Mouse (Mus musculus): ENCODE measurements around the gene Adap1.

Gene Adap1

DNA sequence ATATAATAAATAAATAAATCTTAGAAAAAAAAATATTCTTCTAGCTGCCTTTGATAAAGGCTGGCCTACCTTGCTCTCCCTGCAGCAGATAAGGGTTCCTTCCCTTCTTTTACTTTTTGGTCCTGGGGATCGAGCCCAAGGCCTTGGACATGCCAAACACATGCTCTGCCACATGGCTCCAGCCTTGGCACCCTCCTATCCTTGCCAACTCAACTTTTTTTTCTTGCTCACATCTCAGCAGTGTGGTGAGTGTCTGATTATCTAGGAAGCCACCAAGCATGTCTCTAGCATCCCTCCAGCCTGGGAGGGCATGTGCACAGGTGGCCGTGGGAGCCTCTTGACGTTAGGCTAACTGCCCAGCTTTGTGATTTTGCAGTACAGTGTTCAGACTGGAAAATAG lies 97.1 kb downstream of the Adap1 start:
- ChIA-PET CTCF (interaction anchor here in 2 of 4 experiments (0.7 to 1.3 kb wide), 2 partner anchors 28 to 69 kb away, joined by 3 read pairs; partner anchors contain the start of gene Sun1 (in 1 of the 2)), POLR2A (interaction anchor here in 1 of 4 experiments (0.6 to 1.8 kb wide), 3 partner anchors 9 to 43 kb away, joined by 3 to 5 read pairs (median 3); no protein-coding TSS in a partner anchor)

DNA sequence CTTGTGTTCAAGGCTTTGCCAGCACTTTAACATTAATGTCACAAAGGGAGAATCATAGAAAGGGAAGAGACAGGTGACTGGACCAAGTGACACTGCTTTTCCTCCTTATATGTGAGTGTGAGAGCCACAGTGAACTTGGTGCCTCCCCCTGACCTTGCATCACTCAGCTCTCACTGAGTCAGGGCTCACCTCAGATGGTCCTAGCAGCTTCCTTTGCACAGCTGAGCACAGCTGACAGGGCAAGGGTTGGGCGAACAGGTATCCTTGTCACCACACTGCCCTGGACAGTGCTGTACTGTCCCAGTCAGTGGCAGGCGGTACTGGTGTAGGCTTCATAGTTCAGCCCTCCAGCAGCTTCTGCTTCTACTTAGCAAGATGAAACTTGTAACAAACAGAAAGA lies 97.8 kb downstream of the Adap1 start:
- POLR2A ChIA-PET: interaction anchor here in 1 of 4 experiments (0.6 to 1.8 kb wide), 2 partner anchors 10 to 43 kb away, joined by 3 to 5 read pairs; no protein-coding TSS in a partner anchor
- CTCF ChIA-PET: interaction anchor here in 3 of 4 experiments (0.7 to 1.3 kb wide), 3 partner anchors 24 to 69 kb away, joined by 3 to 4 read pairs (median 3); partner anchors contain the start of gene Sun1 (in 1 of the 3)

DNA sequence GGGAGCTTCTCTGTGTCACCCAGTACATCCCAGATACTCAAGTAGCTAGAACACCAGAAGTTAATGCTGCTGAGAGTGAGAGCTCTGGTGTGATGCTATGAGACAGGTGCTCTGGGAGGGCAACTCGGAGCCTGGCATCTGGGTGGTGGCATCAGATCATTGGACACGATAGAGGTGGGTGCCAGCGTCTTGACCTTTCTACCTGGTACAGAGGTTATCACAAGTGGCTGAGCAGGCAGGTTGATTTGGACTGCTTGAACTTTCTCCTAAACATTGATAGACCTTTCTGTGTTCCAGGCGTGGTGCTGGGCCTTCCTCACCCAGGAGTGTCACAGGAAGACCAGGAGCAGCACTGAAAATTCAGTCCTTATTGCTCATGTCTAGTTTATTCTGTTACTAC lies 98.2 kb downstream of the Adap1 start:
- POLR2A ChIA-PET: interaction anchor here in 1 of 4 experiments (1.2 to 1.9 kb wide), 3 partner anchors 10 to 25 kb away, joined by 5 read pairs; partner anchors contain the start of gene Get4
- CTCF ChIA-PET: interaction anchor here in 2 of 4 experiments (0.7 to 1.3 kb wide), 2 partner anchors 24 to 27 kb away, joined by 3 to 4 read pairs; partner anchors contain the start of gene Sun1 (in 1 of the 2)

DNA sequence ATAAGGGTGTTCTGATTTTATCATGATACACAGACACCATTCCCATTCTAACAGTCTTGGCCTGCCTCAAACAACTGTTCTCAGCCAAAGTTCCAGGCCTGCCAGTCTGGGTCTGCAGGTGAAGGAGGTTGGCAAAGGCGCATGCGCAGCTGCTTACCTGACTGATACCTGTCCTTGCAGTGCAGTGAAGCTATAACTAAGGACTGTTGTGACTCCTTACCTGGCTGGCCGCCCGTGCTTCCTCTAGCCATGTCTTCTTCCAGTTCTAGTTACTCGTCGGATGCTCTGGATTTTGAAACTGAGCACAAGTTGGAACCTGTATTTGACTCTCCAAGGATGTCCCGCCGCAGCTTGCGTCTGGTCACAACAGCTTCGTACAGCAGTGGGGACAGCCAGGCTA lies 102.1 kb downstream of the Adap1 start:
- CTCF ChIA-PET: interaction anchor here in 1 of 4 experiments (0.5 kb wide), 1 partner anchor 34 kb away, joined by 3 read pairs; no protein-coding TSS in a partner anchor

More for the DNA sequence above, 102.1 kb downstream of the Adap1 start:
- POLR2A ChIA-PET: interaction anchor here in 2 of 4 experiments (1.0 to 2.7 kb wide), 6 partner anchors 10 to 29 kb away, joined by 3 to 8 read pairs (median 4); partner anchors contain the start of genes Get4 (in 1 of the 2) and Sun1 (in 1 of the 2)

Measured in embryonic stem cell, embryonic (primary cell).